Mouse (Mus musculus): Measurements from ENCODE around the gene Cln5.
A peak's percentile ranks its signal among the peaks of the same experiment; 100 is the strongest.

Gene Cln5

DNA sequence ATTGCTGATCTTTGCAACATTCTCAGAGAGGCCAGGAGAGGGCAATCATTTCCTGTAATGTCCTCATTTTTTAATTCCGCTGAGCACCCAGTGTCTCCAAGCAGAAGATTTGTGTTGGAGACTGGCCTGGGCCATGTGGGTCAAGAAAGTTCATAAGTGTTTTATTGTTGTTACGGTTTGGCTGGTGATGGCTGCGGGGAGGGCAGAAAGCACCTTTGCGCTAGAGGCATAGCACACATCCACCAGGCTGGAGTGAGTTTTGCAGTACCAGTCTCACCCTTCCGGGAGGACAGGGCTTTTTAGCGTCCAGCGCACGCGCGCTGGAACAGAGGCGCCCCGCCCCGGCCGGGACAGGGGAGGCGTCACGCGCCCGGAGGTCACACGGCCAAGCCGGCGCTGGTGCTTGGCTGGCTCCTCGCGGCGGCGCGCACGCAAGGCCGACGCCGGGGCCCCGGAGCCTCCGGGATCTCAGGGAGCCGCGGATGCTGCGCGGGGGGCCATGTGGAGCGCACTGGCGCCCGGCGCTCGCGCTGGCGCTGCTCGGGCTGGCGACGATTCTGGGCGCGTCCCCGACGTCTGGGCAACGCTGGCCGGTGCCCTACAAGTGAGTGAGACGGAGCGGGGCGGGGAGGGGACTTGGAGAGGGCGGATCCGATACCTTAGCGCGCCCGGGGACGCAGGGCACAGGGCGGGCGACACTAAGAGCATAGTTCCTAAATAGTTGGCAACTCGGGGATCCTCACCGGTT lies at the start of gene Cln5:
Cln5 (plus strand) TSS at position 353 of the 748 bp plus-strand sequence.
- DNase-seq (ENCODE audit: low spot score), result peak; percentile 90

DNA sequence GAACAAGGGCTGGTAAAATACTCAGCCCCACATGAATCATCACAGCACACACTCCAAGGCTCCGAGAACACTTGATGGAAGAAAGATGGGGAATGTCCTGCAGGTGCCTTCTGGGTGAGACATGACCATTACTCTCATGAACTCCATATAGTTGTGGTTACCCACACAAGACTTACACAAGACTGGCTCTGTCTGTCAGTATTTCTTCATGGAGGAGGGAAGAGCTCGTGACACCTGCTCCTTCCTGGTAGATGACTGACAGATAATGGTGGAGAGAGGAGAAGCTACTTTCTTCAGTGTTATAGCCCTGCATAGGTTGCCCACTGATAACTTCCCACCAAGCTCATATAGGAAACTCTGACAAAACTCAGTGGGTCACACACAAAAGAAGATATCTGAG lies 40.8 kb upstream of the Cln5 start:
- DNase-seq (ENCODE audit: low spot score), result no peak

DNA sequence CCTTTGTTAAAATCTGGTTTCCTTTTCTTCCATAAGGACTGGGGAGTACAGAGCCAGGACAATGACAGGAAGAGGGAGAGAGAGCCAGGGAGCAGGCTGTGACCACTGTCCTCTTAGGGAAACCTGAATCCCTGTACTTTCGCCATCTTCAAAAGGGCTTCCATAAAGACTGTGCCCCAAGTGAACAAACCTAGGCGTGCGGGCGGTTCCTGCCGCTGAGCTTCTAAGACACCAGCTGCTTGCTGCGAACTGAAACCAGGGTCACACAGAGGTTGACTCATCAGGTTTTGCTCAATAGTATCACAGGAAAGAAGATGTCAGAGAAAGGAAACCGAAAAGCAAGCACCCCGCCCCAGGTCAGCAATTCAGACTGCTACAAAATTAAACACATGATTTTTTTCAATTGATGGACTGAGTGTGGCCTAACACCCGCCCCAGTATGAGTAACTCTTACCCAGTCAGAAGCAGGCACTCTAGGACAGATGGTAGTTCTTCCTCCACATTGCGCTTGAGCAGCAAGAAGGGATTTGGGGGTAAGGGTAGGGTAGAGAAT lies 36.7 kb upstream of the Cln5 start:
- no peak for DNase-seq (ENCODE audit: low spot score)

DNA sequence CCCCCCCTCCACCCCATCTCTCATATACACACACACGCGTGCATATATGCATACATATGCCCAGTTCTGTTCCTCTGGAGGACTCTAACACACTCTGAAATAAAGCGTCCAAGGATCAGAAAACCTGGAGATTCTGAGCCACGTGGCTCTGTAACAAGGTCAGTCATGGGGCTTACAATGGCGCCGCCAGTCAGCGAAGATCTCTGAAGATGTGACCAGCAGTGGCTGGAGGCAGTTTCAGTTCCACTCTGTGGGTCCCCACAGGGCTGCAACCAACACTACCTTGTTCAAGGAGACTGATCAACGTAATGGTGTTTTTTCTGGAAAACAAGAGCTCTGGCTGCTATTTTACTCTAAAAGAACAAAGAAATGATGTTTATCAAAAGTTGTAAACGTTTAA lies 35.9 kb upstream of the Cln5 start:
- DNase-seq (ENCODE audit: low spot score), result no peak

DNA sequence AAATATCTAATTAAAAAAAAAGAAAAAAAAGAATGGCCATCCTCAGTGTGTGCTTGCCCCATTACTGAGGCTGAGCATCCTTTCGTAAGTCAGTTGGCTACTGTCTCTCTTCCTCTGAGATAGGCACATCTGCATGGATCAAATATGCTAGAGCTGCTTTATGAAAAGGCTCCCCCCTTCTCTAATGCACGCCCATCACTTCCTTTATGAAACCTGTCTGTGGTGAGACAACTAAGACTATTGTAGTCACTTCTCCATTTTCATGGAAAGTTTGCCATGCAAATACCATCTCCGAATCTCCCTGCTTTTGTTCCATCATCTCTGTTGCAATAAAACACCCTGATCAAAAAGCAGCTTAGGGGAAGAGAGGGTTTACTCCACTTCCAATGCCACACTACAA lies 33.0 kb upstream of the Cln5 start:
- DNase-seq (ENCODE audit: low spot score), result no peak

DNA sequence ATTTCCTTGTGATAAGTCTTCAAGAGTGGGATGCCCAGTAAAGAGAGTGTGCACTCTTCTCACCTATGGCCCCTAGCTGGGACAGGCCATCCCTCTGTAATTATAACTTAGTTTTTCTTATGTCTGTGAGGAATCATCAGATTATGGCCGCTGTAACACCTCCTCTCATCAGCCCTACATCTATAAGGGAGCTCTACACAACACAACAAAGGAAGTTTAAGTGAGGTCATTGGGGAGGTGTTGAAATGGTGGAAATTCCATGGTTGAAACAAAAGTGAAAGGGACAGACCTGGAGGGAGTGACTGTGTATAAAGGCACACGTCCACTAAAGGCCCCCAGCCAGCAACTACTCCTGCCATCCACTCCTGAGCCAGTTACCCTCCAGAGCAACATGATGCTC lies 23.3 kb upstream of the Cln5 start, which contains the start of gene Acod1:
Acod1 (plus strand) TSS at position 301 of the 400 bp plus-strand sequence.
- DNase-seq (ENCODE audit: low spot score), result no peak

DNA sequence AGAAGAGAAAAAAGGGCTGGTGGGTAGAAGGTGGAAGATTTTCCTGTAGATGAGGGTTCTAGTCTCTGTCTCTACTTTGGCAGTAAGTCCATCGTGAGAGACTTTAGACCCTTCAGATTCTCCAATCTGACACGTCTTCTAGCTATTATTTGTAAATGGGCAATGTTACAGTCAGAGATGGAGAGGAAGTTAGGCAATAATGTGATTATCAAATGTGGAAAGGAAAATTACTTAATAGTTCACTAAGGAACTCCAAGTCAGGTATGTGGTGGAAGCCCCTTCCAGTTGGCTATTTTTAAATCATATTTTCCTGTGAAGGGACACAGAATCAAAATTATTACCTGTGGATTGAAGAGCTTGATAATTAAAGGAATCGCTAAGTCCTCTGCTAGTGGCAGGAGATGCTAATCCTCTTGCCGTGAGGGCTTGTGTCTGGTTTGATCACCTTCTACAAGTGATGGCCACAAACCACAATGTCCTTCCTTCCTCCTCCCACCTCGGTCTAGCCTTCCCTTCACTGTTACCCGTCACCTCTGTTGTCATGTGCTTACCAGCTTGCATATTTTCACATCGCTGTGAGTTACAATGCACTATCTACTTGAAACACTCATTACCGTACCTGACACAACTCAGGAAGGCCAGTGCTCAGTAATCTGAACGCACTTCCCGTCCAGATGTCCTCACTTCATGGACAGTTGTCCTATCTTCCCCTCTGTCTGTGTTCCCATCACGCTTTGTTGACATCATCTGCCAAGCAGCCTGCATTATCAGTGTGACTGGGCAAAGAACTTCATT lies 21.5 kb upstream of the Cln5 start:
- no peak for DNase-seq (ENCODE audit: low spot score)

DNA sequence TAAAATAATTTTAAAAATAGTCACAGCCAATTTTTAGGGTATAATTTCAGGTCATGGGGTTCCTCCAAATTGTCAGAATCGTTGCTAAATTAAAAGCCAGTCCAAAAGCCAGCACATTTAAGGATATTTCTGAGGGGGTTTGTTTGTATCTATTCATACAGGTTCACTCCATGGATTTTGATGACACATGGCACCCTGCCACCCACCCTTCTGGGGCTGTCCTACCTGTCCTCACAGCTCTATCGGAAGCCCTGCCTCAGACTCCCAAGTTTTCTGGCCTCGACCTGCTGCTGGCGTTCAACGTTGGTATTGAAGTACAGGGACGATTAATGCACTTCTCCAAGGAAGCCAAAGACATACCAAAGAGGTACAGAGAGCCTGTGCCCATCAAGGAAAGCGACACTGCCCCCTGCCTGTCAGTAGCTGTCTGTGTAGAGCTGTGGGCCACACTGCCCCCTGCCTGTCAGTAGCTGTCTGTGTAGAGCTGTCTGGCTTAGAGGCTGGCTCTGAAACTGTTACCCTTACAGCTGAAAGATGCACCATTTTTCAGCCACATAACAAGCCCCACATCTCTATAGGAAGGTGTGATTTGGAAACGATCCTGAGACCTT lies 18.8 kb upstream of the Cln5 start:
- DNase-seq (ENCODE audit: low spot score), result peak; percentile 67

DNA sequence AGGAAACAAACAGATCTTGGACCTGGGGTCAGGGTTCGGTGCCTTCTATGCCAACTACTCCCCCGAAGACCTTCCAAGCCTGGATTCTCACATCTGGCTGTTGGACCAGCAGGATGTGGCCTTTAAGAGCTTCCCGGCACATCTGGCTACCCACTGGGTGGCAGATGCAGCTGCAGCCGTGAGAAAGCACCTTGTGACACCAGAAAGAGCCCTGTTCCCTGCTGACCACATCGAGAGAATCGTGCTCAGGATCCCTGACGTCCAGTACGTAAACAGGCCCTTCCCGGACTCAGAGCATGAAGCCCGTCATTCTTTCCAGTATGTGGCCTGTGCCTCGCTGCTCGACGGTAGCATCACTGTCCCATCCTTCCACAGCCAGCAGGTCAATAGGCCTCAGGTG lies 15.3 kb upstream of the Cln5 start:
- DNase-seq (ENCODE audit: low spot score), result no peak

DNA sequence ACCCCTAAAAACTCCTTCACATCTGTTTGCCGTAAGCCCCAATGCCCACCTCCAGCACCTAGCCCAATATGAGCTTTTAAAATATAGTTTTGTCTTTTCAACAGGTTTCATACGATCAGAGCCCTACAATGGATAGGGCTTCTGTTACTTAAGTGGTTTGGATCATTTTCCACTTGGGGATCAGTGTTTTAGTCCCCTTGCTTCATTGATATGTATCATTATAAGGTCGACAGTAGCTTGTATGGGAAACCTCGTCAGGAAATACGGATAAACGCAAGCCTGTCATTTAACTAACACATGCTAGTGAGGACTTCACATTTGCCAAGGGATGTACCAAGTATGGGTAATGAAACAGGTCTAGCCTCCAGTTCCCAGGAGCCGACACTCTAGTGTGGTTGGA lies 13.4 kb upstream of the Cln5 start:
- DNase-seq (ENCODE audit: low spot score), result no peak

DNA sequence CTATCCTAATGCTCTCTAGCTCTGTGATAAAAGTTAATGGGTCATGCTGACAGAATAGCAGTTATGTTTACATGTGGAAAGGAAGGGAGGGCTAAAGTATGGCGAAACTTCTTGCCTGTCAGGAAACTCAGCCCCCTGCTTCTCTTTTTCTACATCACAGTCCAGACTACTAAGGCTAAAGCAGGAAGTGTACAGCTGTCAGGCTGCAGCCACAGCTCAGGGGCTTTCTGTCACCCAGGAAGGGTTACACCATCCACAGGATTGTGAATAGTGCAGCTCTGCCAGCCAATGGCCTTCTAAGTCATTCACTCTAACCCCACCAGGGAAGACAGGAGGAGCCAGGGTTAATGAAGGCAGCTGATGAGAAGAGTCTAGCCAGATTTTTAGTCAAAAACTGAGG lies 11.0 kb upstream of the Cln5 start:
- DNase-seq (ENCODE audit: low spot score), result no peak

DNA sequence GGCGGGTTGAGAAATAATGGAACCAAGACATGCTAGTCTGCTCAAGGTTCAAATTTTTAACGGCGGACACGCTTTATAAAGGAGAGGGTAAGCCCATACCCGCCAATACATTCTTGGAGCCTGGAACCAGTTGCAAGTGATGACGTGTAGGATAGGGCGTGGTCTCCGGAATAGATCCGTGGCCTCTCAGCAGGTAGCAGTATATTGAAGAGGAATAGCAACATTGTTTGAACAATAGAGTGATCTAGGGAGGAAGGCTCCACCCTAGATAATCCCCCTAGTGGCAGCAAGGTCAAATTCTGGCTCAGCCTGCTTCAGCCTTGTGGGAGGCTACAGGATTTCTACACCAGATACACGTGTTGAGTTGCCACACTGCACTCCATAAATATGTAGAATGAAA lies 10.5 kb upstream of the Cln5 start:
- no peak for DNase-seq (ENCODE audit: low spot score)

DNA sequence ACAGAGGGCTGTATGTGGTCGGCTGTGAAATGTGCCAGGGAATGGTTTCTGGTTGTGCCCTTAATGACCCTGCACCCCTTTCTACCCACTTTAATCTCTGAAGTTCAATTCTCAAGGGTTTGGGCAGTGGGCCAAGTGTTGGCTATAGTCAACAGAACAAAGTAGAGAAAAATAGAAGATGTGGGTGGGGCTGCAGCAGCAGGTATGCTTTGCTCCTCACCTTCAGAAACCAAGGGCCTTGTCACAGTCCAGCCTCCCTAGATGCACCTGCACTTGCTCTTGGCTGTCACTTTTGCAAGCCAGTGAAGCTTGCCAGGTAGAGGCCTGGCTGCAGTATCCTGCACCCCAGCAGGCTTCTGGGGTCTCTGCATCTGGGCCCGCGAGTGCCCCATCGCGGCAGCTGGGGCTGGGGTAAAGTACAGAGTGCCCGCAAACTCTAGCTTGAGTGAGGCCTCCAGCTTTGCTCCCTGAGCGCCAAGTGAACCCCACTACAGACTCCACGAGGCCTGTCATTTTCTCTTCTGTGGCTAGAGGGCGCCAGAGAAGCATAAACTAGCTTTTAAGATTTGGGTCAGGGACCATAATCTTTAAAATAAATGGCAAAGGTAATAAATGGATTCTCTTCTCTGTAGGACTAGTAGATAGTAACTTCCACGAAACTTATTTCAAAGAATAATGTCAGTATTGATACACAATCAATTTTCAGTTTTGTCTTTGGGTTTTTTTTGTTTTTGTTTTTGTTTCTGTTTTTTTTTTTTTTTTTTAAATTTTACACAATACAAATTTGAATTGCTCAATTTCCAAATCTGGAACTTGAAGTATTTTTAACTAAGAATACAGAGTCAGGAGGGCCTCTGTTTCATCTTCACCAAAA lies 4.5 kb upstream of the Cln5 start:
- peak; percentile 74 for DNase-seq (ENCODE audit: low spot score)

DNA sequence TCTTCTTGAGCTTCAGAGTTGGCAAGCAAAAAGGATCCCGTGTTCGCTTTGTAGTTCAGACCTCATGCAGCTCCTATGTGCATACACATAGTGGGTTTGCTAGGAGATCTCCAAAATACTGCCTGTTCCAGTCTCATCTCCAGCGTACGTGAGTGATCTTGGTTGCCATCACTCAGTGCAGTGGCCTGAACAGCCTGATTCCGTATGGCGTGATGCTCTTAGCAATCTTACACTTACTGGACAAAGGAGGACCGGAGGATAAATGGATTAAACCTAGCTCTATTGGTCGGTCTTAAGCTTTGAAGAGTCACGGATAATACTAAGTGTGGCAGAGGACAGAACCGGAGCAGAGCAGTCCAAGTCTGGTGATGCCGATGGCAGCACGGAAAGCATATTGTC lies 552 bp upstream of the Cln5 start:
- DNase-seq (ENCODE audit: low spot score), result no peak

DNA sequence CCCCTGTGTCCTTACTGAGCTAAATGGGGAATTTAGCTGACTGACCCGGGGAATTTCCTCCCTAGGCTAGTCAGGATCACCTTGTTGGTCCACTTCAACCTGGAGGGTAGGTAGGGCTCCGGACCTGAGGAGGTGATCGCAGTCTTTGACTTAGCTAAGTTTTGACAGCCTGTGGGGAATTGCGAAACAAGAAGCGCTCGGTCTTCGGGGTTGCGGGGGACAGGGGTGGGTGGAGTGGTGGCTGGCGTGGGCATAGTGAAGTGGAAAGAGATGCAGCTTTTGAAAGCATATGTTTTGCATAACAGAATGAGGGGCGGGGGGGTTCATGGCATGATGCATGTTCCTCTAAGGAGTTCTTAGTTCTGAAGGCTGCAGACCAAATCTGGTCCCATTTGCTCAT lies 774 bp downstream of the Cln5 start:
- no peak for DNase-seq (ENCODE audit: low spot score)

DNA sequence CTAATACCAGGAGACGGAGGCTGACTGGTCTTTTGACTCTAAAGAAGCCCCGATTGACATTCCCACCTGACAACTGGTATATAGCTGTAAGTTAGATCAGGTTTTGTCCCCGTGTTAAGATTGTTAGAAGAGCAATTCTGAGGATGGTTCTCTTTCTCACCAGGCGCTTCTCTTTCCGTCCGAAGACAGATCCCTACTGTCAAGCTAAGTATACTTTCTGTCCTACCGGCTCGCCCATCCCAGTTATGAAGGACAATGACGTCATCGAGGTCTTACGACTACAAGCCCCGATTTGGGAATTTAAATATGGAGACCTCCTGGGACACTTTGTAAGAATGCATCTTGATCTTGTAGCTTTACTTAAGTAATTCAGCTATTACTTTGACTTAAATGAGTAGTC lies 1.5 kb downstream of the Cln5 start:
- no peak for DNase-seq (ENCODE audit: low spot score)

DNA sequence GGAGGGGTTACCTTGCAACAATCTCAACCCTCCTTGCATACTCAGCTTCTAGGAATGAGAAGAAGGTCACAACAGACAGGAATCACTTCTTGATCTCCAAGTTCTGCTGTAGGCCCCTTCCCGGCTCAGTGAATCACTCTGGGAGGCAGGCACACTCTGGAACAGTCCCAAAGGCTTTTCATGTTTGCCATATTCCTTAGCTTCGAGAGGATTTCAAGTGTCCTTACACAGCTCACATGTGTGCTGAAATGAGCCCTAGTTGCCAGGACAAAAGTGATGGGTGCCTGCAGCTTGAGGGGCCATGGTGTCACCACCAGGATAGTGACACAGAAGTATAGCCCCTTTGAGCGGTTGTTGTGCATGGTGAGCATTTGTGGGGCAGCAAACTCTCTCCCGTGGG lies 2.7 kb downstream of the Cln5 start:
- DNase-seq (ENCODE audit: low spot score), result no peak

DNA sequence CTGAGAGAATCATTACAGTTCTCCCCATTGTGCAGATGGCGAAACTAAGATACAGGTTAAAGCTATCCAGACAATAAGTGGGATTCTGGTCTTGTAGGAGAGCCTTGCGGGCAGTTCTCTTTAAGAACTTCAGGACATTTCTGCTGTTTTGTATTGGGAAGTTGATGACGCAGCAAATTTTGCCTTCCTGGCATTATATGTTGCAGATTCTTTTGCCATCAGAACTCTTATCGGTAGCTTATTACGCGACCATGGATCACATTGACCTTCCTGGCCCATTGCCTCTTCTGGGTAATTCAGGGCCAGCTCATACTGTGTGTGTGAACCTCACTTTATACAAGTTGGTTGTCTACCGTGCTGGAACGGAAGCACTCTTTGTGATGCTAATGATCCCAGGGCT lies 3.8 kb downstream of the Cln5 start:
- DNase-seq (ENCODE audit: low spot score), result no peak

DNA sequence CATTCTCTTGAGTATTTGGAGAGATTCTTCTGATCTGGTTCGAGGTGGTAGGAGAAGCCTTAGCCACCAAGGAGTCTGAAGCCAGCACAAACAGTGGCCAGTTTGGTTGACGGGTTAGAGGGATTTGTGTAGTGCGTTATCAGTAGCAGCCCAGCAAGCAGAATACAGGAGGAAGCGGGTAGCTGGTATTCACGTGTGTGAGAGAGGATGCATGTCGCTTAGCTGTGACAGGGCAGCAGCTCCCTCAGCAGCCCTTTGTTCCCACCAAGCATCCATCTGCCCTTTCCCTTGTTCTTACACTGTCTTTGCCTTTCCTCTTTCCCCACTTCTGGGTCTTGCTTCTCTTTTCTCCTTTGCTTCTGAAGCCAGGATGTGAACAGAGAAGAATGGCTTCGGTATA lies 5.2 kb downstream of the Cln5 start:
- no peak for DNase-seq (ENCODE audit: low spot score)

DNA sequence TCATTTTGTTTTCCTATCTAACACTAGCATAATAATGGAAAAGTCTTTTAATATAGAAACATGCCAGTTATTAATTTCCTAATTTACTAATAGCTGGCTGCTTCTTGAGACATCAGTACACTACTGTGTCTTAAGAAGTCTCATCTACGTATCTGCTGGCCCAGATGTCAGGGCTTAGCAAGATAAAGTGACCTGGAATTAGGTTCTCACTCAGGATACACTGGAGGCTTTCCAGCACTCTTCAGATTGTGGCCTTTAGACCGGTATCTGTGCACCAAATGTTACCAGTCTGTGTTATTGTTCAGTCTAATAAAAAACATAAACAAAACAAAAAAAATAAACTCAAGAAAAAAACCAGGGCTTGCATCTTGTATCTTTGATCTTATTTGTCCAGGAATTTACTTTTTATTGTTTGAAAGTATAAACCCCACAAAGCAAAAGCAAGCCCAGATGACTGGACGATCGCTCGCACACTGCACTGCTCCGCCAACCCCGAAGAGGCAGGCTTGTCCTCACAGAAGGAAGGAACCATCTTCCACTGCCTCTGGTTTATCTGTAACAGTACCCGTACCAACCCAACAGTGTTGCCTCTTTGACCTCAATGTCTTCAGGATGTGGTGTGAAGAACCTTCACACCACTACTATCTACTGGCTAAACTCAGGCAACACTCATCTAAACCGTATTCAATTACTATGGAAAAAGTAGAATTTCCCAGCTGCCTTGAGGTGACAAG lies 7.4 kb downstream of the Cln5 start:
- DNase-seq (ENCODE audit: low spot score), result no peak

Measured in c-Kit-positive CD71-positive TER-119-positive erythroid progenitor cells, embryonic 14.5 days (primary cell).